Mouse (Mus musculus) left cerebral cortex, adult 6 months (tissue): ENCODE measurements around the gene Mtx3. TPM values are rescaled to one million over a fixed set of nuclear protein-coding genes. Genes with fewer than 3 reads are reported as not detected.

Source experiments
- long read RNA-seq, 2 experiments: library from polyadenylated mRNA; unstranded; transcript quantifications; one replicate each; pipeline ENCODE4 v2.0.0; 2019 to 2020
- polyA plus RNA-seq: library from polyadenylated mRNA; unstranded; fragments of <200 nt; fragmentation: Nextera tagmentation; gene quantifications from 2 replicates; pipeline ENCODE4 v1.2.3, GENCODE M21; 2021

The Mtx3 gene
- 1.8 and 2.4 TPM in 2 replicates for polyA plus RNA-seq
- long read RNA-seq, experiment 1, partial matches to known transcripts = 0 of 14 reads
- long read RNA-seq, experiment 1, other reads (novel, unspliced or antisense) = 14 of 14 reads
- long read RNA-seq, experiment 2, partial matches to known transcripts = 0 of 9 reads
- long read RNA-seq, experiment 2, other reads (novel, unspliced or antisense) = 9 of 9 reads

GRCm38 (mm10) chr13:92844586-92845221 is at the start of gene Mtx3:
TSS of gene Mtx3 (plus strand) at chr13:92844760.

Other genes starting within 250 kb of the Mtx3 start
- 11.3 TPM in 2 replicates for gene Serinc5, start 233.7 kb upstream of the Mtx3 start, polyA plus RNA-seq
- 4.1 and 4.3 TPM in 2 replicates for gene Thbs4, start 49.9 kb upstream of the Mtx3 start, polyA plus RNA-seq